ENCODE assay signal across 33 mouse cellular contexts in genomic region chr7:144119562-144119961, GRCm38 (mm10).
DNase-seq lines count a peak whose midpoint lies in the region; ATAC-seq and TF ChIP-seq lines count a peak whose summit lies in the region.
"Had no signal": no experiment of that assay in that cellular context is flagged by ENCODE, and none has a peak within 500 bp of the region (broad histone marks: within the 10 kb centered on the region; RNA-seq: fewer than 3 reads in every experiment).

No protein-coding gene starts in this region.

- H3K9me3 ChIP-seq in heart, embryonic 10.5 days: no peaks in the 10 kb centered on the region
- H3K9me3 ChIP-seq in liver, embryonic 11.5 days (ENCODE audit: control insufficient read depth, low read length): no peaks in the 10 kb centered on the region
- no peaks in the 10 kb centered on the region for H3K9me3 ChIP-seq in stomach, embryonic 14.5 days (ENCODE audit: control insufficient read depth, low read depth, low read length)
- H3K9me3 ChIP-seq in hindbrain, embryonic 14.5 days (ENCODE audit: control insufficient read depth, low read length): no peaks in the 10 kb centered on the region
- H3K9me3 ChIP-seq: heart, embryonic 12.5 days; limb, embryonic 10.5 days; limb, embryonic 15.5 days; liver, embryonic 15.5 days had no signal

- H3K79me2 ChIP-seq in liver, adult 2 months (ENCODE audit: control insufficient read depth, insufficient read depth, low read length): no peaks in the 10 kb centered on the region

- 81% methylated on average over 1 of the region's 1 CpGs for WGBS in heart, embryonic 10.5 days
- 54% methylated on average over 1 of the region's 1 CpGs for WGBS in liver, adult 2 months
- 77% methylated on average over 1 of the region's 1 CpGs for WGBS in liver, embryonic 11.5 days
- WGBS in stomach, embryonic 14.5 days: 63% methylated on average over 1 of the region's 1 CpGs
- WGBS in hindbrain, embryonic 14.5 days: 81% methylated on average over 1 of the region's 1 CpGs

- no peak overlapping the region for H3K4me2 ChIP-seq in liver, embryonic 11.5 days
- H3K4me2 ChIP-seq in stomach, embryonic 14.5 days (replicated peaks; ENCODE audit: low read depth, low read length): no peak overlapping the region
- H3K4me2 ChIP-seq in hindbrain, embryonic 14.5 days (replicated peaks): no peak overlapping the region
- H3K4me2 ChIP-seq: heart, embryonic 12.5 days; limb, embryonic 15.5 days; liver, embryonic 15.5 days; lung, embryonic 14.5 days; midbrain, embryonic 11.5 days; neural tube, embryonic 12.5 days had no signal

- H3K9ac ChIP-seq in liver, adult 2 months (ENCODE audit: low read depth, low read length): no peak overlapping the region
- H3K9ac ChIP-seq in liver, embryonic 11.5 days (ENCODE audit: low read depth, low read length): no peak overlapping the region
- H3K9ac ChIP-seq in stomach, embryonic 14.5 days (replicated peaks; ENCODE audit: low read depth, low read length): no peak overlapping the region
- no peak overlapping the region for H3K9ac ChIP-seq in hindbrain, embryonic 14.5 days
- H3K9ac ChIP-seq: heart, embryonic 12.5 days; limb, embryonic 15.5 days; liver, embryonic 15.5 days; lung, embryonic 14.5 days; neural tube, embryonic 12.5 days had no signal

- no peaks in the 10 kb centered on the region for H3K36me3 ChIP-seq in heart, embryonic 10.5 days
- H3K36me3 ChIP-seq in liver, adult 2 months (ENCODE audit: control insufficient read depth, insufficient read depth, low read length): no peaks in the 10 kb centered on the region; the same call in 1 of the 2 replicates
- no peaks in the 10 kb centered on the region for H3K36me3 ChIP-seq in liver, embryonic 11.5 days (ENCODE audit: control insufficient read depth, insufficient read depth, low read length)
- H3K36me3 ChIP-seq in stomach, embryonic 14.5 days (ENCODE audit: control insufficient read depth, insufficient read depth, low read length): no peaks in the 10 kb centered on the region
- no peaks in the 10 kb centered on the region for H3K36me3 ChIP-seq in hindbrain, embryonic 14.5 days (replicated peaks; ENCODE audit: control insufficient read depth, insufficient read depth)
- H3K36me3 ChIP-seq: heart, embryonic 12.5 days; hindbrain, embryonic 10.5 days; limb, embryonic 10.5 days; limb, embryonic 15.5 days; neural tube, embryonic 12.5 days had no signal

- no peak overlapping the region for H3K4me3 ChIP-seq in heart, embryonic 10.5 days
- H3K4me3 ChIP-seq in liver, adult 2 months (ENCODE audit: insufficient read depth, low read depth, low read length): no peak overlapping the region
- H3K4me3 ChIP-seq in liver, embryonic 11.5 days (ENCODE audit: low read depth, low read length): no peak overlapping the region
- H3K4me3 ChIP-seq in stomach, embryonic 14.5 days (ENCODE audit: low read depth, low read length): no peak overlapping the region
- no peak overlapping the region for H3K4me3 ChIP-seq in hindbrain, embryonic 14.5 days (replicated peaks; ENCODE audit: low read length)
- H3K4me3 ChIP-seq: erythroblast, embryonic 14.5 days; heart, embryonic 12.5 days; hindbrain, embryonic 10.5 days; layer of hippocampus, adult 2 months; limb, embryonic 10.5 days; limb, embryonic 15.5 days; liver, embryonic 15.5 days; neural tube, embryonic 12.5 days had no signal

- peak; percentile 6 to 26 for DNase-seq in heart, adult 18-20 months
- DNase-seq in heart, embryonic 10.5 days (ENCODE audit: low spot score): no peak
- DNase-seq in liver, adult 2 months (ENCODE audit: extremely low read depth, low read depth, low spot score): peak; percentile 50
- DNase-seq in liver, embryonic 11.5 days (ENCODE audit: low spot score): no peak
- DNase-seq in hindbrain, embryonic 14.5 days (ENCODE audit: low spot score): no peak
- no peak for DNase-seq in layer of hippocampus, adult 9-11 months
- no peak for DNase-seq in gastrocnemius, adult 18-20 months (ENCODE audit: low spot score)
- DNase-seq: adrenal gland, adult 2 months; adrenal gland, postnatal 36 days; cerebellum, adult 2 months; cerebellum, postnatal 14 days; gastrocnemius, postnatal 25 days; heart, adult 11 months; kidney, adult 11 months; lung, embryonic 14.5 days; lung, postnatal 14 days; right cerebral cortex, adult 18-20 months; thymus, adult 18-20 months; thymus, postnatal 25 days had no signal

- 0 out of 2 replicates have a peak, but pooled peaks cover 3% of the 10 kb centered on the region for H3K4me1 ChIP-seq in heart, embryonic 10.5 days
- H3K4me1 ChIP-seq in liver, adult 2 months (ENCODE audit: control insufficient read depth, insufficient read depth, low read length): no peaks in the 10 kb centered on the region
- H3K4me1 ChIP-seq in liver, embryonic 11.5 days (replicated peaks; ENCODE audit: control insufficient read depth, insufficient read depth, low read length): no peaks in the 10 kb centered on the region
- no peaks in the 10 kb centered on the region for H3K4me1 ChIP-seq in stomach, embryonic 14.5 days (ENCODE audit: control insufficient read depth, insufficient read depth, low read length)
- no peaks in the 10 kb centered on the region for H3K4me1 ChIP-seq in hindbrain, embryonic 14.5 days (replicated peaks; ENCODE audit: control insufficient read depth, insufficient read depth, low read length)
- H3K4me1 ChIP-seq: heart, embryonic 12.5 days; limb, embryonic 10.5 days; limb, embryonic 15.5 days; liver, embryonic 15.5 days; neural tube, embryonic 12.5 days had no signal

- H3K27ac ChIP-seq in heart, embryonic 10.5 days: no peak overlapping the region
- no peak overlapping the region for H3K27ac ChIP-seq in liver, adult 2 months (replicated peaks; ENCODE audit: insufficient read depth, low read depth, low read length)
- no peak overlapping the region for H3K27ac ChIP-seq in liver, embryonic 11.5 days (ENCODE audit: low read depth, low read length)
- no peak overlapping the region for H3K27ac ChIP-seq in stomach, embryonic 14.5 days (ENCODE audit: low read length)
- H3K27ac ChIP-seq in hindbrain, embryonic 14.5 days: no peak overlapping the region
- H3K27ac ChIP-seq: hindbrain, embryonic 10.5 days; kidney, postnatal 0 days; layer of hippocampus, adult 2 months; limb, embryonic 10.5 days; limb, embryonic 15.5 days; liver, embryonic 15.5 days; neural tube, embryonic 12.5 days had no signal

- peaks cover 6% of the 10 kb centered on the region; the same call in 1 of the 2 replicates for H3K27me3 ChIP-seq in heart, embryonic 10.5 days (ENCODE audit: insufficient read depth, poor library complexity, severe bottlenecking)
- no peaks in the 10 kb centered on the region for H3K27me3 ChIP-seq in liver, adult 2 months (ENCODE audit: control insufficient read depth, insufficient read depth, low read length)
- no peaks in the 10 kb centered on the region for H3K27me3 ChIP-seq in liver, embryonic 11.5 days (replicated peaks; ENCODE audit: control insufficient read depth, insufficient read depth, low read length)
- no peaks in the 10 kb centered on the region for H3K27me3 ChIP-seq in stomach, embryonic 14.5 days (ENCODE audit: control insufficient read depth, insufficient read depth, low read length)
- no peaks in the 10 kb centered on the region for H3K27me3 ChIP-seq in hindbrain, embryonic 14.5 days (ENCODE audit: control insufficient read depth, insufficient read depth, low read length)
- H3K27me3 ChIP-seq: heart, embryonic 12.5 days; limb, embryonic 15.5 days; liver, embryonic 15.5 days; neural tube, embryonic 12.5 days had no signal

- TF ChIP-seq POLR2A in liver, adult 2 months (IDR thresholded peaks at IDR 0.05; ENCODE audit: extremely low read depth, insufficient read depth, low read length): no peak

- ATAC-seq in liver, embryonic 11.5 days (replicated peaks; ENCODE audit: low FRiP score): no peak
- ATAC-seq in stomach, embryonic 14.5 days (ENCODE audit: insufficient number of reproducible peaks, insufficient read depth, low FRiP score, low read depth): peak; percentile 71
- no peak for ATAC-seq in hindbrain, embryonic 14.5 days (ENCODE audit: low FRiP score)
- ATAC-seq: activated CD4-positive, CD25-positive, alpha-beta regulatory T cell, adult 4 months; hindbrain, embryonic 16.5 days; midbrain, embryonic 16.5 days had no signal

- no peak for TF ChIP-seq CTCF in liver, adult 2 months (IDR thresholded peaks at IDR 0.05; ENCODE audit: low read depth, low read length)

Comparison
In these comparisons a context has a peak if more than half of its experiments do, and no peak if none do; other contexts are left out.
1. DNase-seq: peak in heart, adult 18-20 months (2 of 2) and liver, adult 2 months (single experiment); none in heart, embryonic 10.5 days (single experiment), liver, embryonic 11.5 days (single experiment), hindbrain, embryonic 14.5 days (single experiment), layer of hippocampus, adult 9-11 months (single experiment) and gastrocnemius, adult 18-20 months (single experiment).